Mouse (Mus musculus) right cerebral cortex, postnatal 36 days (tissue): ENCODE data around the gene Dusp18.
"Not testable (repeated sequence)": the region's sequence is repeated elsewhere in the genome, so short reads cannot be mapped to it uniquely, and the experiment has no call there.

ENCODE experiments used
- DNase-seq, 2 experiments: peaks; one replicate each; pipeline ENCODE4 v3.0.0; 2022; ENCODE audit warnings: low spot score in 2 of 2, mixed read lengths in 1 of 2

Dusp18 gene

DNA sequence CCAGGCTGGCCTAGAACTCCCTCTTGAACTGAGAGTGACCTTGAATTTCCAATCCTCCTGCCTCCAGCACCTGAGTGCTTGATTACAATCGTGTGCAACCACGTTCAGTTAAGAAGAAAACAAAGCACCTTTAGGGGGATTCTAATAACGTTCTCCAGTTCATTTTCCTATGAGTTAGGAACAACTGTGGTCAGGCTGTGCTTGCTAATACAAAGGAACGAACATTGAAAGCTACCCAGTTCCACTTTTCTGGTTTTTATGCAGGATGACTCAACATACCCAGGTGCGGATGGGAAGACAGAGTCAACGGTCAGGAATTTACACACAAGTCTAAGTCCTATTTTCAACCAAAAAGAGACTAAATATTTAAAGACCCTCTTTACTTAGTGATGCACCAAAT, 1.1 kb upstream of the Dusp18 start:
- no peak for DNase-seq

DNA sequence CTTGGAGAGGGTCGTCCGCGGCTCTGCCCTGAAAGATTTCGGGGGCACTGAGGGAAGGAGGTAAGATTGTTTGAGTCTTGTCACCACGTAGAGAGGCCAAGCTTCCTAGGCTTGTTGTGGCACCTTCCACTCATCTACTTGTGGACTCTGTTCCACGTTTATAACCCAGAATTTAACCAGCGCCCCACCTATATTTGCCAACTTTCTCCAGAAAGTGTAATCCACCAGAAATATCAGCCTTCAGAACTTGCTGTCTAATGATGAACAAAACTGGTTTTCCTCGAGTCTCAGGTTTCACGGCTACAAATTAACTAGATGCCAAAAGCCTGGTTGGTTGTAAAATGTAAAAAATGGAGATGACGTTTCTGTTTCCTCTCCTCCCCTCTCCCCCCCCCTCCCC, 418 bp downstream of the Dusp18 start:
- DNase-seq: no peak

DNA sequence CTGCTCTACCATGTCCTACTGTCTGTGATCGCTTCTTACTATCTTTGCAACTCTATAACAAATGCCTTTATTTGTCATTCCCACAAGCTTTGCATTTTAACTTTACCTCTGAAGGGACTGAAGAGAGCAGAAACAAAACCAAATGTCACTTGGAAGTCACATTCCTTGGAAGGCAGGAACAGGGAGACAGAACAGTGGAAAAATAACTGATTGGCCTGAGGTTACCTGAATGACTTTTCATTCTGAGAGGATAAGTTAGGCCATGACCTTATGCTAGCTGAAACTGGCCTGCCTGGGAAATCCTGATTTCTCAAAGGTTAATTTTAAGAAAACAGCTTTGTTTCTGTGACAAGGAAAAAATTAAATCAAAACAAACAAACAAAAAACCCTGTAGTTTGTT, 893 bp downstream of the Dusp18 start:
- DNase-seq: no peak

DNA sequence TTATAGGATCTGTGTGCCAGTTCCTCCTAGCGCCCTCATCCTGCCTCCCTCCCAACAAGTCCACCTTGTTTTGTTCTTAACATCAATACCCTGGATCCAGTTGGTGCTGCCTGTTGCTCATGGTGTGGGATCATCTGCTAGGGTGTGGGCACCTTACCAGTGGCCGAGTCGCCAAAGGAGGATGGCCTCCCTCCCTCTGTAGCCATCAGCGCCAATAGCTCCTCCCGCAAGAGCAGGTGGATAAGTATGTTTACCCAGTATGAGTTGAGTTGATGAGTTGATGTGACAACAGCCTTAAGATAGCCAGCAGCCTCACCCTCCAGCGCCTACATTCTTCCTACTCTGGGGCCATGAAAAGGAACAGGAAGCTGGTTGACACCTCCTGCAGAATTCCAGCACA, 5.3 kb downstream of the Dusp18 start:
- no peak for DNase-seq

DNA sequence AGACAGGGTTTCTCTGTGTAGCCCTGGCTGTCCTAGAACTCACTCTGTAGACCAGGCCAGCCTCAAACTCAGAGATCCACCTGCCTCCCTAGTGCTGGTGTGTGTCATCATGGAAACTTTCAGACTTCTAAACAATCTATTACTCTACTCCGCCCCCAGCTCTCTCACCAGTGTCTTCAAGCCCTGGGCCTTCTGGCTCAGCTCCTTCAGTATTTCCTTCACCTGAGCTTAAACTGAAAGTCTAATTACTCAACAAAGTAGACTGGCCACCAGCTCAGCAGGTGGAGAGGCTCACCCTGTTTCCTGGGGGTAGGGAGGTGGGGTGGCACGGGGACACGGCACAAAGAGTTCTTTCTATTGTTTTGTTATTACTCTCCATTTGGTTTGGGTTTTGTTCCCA, 7.5 kb downstream of the Dusp18 start:
- no peak for DNase-seq

DNA sequence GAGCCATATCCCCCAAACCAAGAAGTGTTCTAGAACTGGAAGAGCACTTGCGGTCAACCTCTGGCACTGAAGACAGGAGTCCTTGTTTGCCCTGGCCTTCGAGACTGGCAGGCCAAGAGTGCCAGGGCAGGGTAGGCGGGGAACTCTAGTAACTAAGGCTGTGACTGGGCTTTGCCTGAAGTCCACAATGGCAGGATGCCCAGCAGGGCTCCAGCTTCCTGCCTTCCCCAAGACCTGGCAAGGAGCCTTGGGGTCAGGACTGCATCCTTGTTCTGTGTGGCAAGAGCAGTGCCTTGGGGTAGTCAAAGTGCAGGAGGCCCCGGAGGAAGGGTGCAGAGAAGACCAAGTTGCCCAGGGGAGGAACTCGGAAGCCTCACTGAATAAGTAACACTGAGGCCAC, 8.0 kb downstream of the Dusp18 start:
- DNase-seq: peak; percentile 48 to 59

DNA sequence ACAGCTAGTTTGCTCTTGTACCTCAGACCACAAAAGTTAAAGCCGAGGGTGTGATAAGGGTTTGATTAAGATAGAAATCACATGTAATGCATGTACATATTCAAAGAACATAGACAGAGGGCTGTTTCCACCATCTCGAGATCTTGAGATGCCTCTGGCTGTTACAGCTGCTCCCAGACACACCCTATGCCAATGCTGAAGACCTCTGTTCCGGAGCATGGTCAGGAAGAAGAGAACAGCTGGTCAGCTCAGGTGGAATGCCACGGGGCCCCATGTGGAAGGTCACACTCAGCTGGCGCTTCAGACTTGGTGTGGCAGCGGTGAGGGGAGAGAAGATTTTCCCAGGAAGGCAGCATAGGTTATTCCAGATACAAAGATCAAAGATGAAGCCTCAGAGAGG, 9.6 kb downstream of the Dusp18 start:
- DNase-seq: no peak

DNA sequence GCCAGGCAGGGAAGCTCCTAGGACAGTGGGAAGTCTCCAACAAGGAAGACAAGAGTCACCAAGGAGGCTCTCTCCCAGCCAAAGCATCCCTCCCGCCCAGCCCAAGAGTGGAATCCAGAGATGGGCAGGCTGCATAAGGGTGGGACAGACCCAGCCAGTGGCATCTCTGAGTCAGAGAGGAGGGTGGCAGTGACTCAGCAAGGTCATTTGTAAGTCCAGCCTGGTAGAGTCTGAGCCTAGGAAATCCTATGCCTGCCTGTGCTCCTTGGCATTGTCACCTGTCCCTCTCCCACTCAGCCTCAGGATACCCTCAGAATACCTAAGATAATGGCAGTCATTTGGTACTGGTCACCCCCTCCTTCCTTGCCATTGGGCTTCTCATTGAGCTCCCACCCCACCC, 10.4 kb downstream of the Dusp18 start:
- DNase-seq: no peak

DNA sequence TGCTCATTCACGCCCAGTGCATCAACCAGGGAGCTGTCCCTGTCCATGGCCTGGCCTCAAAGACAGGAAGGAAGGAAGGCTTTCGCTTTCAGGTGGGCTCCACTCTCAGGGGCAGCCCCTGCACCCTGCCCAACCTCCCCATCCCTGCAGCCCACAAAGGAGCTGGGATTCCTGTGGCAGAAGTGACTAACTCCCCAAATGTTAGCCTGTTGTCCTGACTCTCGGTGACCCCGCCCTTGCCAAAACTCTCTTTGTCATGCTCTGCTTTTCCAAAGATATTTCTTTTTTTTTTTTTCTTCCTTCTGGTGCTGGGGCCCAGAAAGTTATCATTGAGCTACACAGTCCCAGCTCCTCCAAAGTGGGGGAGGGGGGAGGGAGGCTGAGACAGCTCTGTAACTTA, 14.2 kb downstream of the Dusp18 start:
- no peak for DNase-seq

DNA sequence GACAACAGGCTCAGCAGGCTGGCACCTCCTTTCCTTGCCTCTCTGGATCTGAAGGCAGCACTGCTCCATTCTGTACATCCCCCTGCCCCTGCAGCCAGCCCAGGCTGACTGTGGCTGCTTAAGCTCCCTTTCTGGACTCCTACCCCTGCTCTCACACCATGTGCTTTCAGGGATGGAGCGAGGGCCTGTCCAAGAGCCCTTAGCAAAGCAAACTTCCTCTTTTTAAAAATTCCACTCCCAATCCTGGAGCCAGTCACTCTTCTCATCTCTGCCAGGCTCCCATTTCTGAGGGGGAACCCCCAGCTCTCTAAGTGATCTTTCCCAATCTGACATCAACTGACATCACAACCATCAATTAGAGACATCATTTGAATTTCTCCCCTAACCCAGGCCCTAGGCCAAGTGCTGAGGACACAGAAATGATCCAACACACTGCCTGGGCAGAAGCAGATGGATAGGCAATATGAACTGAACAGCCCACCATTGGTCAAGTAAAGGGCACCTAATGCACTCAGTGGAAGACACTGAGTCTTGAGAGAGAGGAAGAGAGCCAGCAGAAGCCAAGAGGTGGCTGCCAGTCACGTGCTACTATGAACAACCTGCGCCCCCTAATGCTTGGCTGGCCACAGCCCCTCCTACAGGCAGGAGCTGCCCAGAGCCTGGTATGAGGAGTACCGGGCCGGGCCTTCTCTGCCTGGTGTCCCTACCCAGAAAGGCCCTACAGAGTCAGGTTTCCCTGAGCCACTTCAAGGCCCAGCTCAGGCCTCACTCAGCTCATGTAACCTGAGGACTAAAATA, 15.7 kb downstream of the Dusp18 start:
- no peak for DNase-seq

DNA sequence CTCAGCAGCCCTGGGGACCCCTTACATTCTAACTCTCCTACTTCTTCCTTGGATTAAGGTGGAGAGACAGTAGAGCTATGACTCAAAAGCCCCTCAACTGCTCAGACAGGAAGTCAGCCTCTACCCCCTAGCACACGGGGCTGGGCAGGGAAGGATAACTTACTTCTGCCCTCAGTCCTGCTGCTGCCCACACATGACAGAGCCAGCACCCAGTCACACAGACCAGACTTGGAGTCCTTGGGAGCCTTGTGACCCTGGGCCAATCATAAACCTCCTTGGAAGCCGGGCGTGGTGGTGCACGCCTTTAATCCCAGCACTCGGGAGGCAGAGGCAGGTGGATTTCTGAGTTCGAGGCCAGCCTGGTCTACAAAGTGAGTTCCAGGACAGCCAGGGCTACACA, 16.4 kb downstream of the Dusp18 start:
- DNase-seq: not testable (repeated sequence)

DNA sequence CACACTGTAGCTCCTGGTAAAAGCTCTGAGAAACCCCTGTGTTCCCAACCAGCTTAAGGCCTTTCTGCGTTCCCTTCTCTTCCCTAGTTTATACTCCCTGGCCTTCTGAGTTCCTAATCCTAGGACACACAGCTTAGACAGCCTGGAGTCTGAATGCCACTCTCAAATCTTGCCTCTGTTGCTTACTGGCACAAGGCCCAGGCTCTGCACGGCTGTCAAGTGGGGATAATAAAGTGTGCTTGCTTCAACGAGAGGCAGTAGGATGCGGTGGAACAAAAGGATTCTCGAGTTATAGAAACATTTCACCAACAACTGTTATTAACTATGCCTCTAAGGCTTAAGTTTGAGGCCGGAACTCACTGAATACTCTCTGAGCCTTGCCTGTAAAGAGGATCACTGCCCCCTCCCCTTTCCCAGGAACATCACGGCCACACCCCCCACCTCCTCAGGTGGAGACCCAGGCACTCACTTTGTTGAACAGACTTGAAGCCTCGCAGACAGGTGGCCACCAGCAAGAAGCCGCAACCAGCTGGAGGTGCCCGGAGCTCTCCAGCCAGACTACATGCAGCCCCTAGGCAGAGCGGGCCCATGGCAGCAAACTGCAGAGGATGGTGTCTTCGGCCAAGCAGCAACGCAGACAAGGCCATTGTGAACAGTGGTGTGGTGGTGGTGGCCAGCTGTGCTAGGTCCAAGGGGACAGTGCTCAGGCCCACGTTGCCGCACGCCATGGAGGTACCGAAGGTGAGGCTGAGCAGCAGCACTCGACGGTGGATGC, 17.2 kb downstream of the Dusp18 start:
- DNase-seq: peak in 1 of 2 experiments; percentile 39

DNA sequence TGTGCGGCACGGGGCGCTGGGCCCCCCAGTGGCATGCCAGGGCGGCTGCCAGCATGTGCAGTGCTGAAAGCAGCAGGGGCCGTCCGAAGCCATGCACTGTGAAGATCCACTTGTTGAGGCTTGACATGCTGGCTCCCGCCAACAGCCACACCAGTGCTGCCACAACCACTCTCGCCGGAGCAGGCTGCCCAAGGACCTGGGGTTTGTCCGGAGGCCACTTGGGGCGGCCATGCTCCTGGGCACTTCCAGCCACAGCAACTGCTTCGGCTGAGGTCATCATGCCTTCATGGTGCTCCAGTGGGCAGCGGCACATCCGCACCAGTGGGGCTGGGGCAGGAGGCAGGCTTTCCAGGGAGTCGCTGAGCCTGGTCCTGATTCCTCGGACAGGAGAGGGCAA, 17.8 kb downstream of the Dusp18 start:
- peak in 1 of 2 experiments; percentile 22 for DNase-seq

DNA sequence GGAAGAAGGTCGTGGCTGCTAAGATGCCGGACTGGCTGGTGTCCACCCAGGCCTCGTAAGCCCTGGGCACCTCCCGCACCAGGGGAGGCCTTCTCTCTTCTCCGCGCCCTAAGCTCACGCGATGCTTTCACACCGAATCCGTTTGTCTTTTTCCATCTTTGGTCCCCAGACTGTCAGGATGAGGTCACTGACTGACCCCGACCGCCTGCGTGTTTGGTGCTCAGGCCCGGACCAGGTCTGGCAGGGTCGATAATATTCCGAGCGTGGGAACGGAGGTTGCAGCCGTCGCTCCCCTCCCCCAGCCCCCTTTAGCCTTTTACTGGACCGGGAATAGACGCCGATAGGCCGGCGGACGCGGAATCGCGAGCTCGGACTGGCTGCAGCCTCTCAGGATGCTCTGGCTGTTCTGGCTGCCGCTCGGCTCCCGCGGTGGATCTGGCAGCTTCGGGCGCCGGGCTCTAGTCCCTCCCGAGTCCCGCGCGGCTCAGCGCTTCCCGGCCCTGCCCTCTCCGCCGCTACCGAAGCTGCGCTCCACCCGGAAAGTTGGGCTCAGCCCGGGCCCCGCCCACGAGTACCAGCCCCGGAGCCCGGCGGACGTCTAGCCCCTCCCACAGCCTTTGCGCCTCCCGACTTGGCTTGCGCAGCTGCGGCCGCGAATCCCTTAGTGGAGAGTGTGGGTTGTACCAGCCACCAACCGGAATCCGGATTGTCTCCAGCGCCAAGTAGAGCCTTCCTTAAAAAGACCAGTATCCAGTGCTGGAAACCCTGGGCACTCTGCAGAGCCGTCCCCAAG, 18.5 kb downstream of the Dusp18 start:
- peak; percentile 92 to 95 for DNase-seq

DNA sequence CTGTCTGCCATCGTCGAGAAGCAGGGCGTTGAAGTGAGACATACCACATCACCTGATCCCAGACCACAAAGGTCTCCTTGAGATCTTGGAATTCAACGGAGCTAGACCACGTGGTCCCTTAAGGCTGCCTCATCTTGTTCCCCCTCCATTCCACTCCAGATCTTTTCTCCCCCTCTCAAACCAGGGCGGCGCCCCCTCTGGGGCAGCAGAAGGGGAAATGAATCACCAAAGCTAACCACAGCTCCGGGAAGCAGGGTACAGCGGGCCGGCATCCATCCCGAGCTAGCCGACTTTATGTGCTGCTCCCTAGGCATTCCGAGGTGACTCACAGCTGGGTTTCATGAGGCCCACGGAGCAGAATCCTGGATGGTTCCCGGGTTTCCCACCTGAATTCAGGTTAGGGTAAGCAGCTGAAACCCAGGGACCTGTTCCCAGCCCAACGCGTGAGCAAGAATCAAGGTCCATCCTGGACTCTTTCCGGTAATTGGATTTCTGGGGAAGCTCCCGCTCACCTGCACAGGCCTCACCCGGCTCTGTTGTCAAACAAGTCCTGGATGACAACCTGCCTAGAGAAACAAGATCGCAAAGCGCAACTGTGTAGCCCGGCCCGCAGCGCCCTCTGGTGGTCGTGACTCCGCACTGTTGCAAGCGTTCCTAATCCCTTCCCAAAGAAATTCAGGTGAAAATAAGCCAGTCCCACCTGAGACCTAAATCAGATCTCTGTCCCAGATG, 19.2 kb downstream of the Dusp18 start, which contains the start of gene Slc35e4:
Slc35e4 (minus strand) TSS at position 556 of the 732 bp plus-strand sequence.
- DNase-seq: peak; percentile 55 to 63

DNA sequence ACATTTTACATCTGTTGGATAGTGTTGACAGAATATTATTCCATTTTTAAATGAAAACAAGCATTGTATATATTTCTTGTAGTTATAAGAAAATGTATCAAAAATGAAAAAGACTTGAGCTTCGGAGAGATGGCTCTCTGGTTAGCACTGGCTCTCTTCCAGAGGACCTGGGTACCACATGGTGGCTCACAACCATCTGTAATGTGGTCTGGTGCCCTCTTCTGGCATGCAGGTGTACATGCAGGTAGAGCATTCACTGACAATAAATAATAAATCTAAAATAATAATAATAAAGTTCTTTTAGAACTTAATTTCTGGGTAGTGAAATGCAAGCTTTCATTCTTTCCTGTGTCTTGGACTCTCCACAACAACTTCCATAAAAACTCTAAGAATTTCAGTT, 23.7 kb downstream of the Dusp18 start:
- no peak for DNase-seq

DNA sequence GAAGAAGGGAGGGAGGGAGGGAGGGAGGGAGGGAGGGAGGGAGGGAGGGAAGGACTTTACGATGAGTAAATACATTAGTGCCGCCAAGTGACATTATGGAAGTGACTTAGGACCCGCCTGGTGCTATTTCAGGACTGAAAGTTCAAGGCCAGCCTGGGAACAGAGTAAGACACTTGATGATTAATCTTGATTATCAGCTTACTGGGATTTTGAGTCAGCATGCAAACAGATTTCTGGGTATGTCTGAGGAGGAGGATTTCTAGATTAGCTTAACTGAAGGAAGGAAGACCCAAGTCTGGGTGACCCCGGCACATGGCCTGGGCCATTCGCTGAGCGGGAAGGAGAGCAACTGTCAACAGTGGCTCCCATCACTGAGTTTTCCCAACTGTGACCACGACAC, 25.4 kb downstream of the Dusp18 start:
- DNase-seq: no peak

DNA sequence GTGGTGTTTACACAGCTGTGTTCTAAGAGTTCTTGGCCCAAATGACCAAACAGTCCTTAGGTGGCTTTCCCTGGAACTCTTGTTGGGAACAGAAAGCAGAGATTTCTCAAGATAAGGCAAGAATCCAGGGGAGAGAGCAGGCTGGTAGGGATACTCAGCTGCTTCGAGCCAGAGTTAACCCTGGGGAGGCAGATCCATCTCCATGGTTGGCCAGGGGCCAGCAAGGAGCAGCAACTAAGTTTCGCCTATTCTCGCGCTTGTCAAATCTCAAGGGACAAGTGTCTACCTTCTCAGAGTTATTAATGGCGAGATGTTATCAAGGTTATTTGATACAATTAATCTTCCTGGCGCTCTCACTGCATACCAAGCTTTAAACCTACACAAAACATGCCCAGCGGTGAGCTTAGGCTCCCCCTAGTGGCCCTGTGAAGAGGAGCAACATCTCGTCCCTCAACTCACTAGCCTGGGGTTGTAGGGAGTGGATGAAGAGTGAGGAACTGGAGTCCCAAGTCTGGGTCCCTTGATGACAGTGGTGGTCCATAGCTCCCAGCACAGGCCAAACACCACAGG, 26.3 kb downstream of the Dusp18 start:
- DNase-seq: peak in 1 of 2 experiments; percentile 46

DNA sequence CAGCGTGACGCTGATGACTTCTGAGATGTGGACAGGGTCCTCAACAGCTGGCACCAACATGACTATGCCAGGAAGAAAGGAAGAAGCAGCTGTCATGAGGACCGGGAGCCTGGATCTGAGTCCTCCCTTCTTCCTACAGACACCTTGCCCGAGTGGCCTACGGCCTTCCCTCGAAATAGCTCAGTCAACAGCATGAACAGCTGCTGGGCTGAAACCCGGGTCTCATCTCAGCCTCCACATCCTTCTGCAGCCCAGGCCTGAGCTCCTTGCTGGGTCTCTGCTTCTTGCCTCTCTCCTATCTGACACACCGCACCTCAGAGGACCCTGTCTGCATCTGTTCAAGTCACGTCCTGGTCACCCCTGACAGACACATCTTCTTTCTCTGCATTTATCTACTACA, 27.1 kb downstream of the Dusp18 start:
- DNase-seq: no peak

DNA sequence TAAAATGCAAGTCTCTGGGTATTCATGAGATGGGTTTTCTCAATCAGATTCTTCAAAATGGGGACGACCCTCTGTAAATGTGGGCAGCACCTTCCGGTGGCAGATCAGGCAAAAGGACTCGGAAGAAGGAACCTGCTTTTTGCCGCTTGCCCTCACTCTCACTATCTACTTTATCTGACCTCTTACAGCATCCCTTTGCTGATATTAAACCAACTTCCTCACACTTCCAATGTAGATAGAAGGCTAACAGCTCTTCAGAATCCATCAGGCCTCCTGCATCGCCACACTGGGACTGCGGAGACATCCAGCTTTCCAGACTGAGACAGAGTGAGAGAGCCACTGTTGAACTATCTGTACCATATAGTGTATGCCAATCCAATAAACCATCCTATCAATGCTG, 27.7 kb downstream of the Dusp18 start:
- no peak for DNase-seq

DNA sequence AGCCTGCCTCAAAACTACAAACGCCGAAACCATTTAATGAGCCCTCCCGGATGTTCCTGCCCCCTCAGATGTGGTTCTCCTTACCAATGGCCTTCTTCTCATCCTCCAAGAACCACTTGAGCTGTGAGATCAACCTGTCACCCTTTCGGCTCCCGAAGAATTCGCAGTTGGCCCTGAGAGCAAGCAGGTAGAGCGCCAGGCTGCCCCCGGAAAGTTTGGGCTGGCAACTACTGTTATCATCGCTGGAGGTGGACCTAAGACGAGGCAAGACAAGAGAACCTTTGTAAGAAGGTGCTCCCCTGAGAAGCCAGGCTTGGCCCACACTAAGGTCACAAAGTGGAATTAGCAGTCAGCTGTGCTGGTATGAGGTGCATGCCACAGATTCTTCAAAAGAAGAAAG, 30.9 kb downstream of the Dusp18 start:
- no peak for DNase-seq
